Mouse (Mus musculus): ENCODE data around the gene Elmo1. TPM values are rescaled to one million over a fixed set of nuclear protein-coding genes. Genes with fewer than 3 reads are reported as not detected.

Gene Elmo1
- total RNA-seq, 2 experiments from 2014 or later = 62.1 to 131 TPM

GRCm38 (mm10) chr13:20147736-20148135, 57.3 kb downstream of the Elmo1 start:
- ATAC-seq (replicated peaks; ENCODE audit: poor library complexity, severe bottlenecking) = no peak

GRCm38 (mm10) chr13:20150130-20150835, 59.9 kb downstream of the Elmo1 start:
- no peak for ATAC-seq (replicated peaks; ENCODE audit: poor library complexity, severe bottlenecking)

GRCm38 (mm10) chr13:20151302-20151978, 61.0 kb downstream of the Elmo1 start:
- ATAC-seq (replicated peaks; ENCODE audit: poor library complexity, severe bottlenecking) = peak; percentile 96

DNA sequence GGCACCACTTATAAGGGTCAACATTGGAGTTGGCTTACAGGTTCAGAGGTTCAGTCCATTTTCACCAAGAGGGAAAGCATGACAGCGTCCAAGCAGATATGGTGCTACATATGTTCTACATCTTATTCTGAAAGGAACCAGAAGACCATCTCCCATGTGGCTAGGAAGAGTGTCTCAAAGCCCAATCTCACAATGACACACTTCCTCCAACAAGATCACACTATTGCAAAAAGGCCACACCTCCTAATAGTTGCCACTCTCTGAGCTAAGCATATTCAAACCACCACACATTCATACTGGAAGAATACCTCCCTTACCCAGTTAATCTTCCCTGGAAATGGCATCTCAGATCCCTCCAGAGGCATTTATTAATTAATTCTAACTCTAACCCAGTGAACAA, 66.7 kb downstream of the Elmo1 start:
- peak; percentile 47; the same call in 1 of the 2 replicates for ATAC-seq (replicated peaks; ENCODE audit: poor library complexity, severe bottlenecking)

GRCm38 (mm10) chr13:20157529-20157928, 67.1 kb downstream of the Elmo1 start:
- no peak for ATAC-seq (replicated peaks; ENCODE audit: poor library complexity, severe bottlenecking)

- peak; percentile 21; the same call in 1 of the 2 replicates for ATAC-seq (replicated peaks; ENCODE audit: poor library complexity, severe bottlenecking)
Measured at GRCm38 (mm10) chr13:20163339-20163954, 73.1 kb downstream of the Elmo1 start.

GRCm38 (mm10) chr13:20164837-20165236, 74.4 kb downstream of the Elmo1 start:
- no peak for ATAC-seq (replicated peaks; ENCODE audit: poor library complexity, severe bottlenecking)

DNA sequence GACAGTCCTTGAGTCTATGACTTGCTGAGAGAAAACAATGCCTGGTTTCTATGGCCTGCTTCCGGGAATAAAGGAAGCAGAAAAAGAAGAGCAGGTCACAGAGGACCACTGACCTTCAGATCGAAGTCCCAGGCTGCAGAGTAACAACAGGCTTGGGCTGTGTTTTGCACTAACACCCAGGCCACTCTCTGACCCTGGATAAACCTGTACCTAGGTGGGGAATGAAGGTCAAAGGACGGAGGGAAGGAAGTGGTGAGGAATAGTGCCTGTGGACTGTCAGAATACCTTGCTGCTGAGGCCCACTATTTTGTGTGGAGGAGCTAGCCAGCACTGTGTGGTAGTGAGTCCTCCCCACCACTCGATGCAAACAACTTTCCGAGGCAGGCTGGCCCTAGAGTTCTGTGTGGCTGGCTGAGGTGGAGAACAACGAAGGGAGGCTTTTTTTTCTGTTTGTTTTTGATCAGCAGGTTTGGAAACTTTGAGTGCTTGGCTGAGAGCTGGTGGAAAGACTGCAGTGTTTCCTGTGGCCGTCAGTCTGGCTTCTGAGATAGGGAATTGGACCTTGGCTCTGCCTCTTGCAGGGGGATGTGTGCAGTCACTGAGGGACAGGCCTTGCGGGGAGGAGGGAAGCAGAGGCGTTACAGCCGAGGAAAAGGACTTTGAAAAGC, 83.7 kb downstream of the Elmo1 start:
- peak; percentile 24; the same call in 1 of the 2 replicates for ATAC-seq (replicated peaks; ENCODE audit: poor library complexity, severe bottlenecking)

- no peak for ATAC-seq (replicated peaks; ENCODE audit: poor library complexity, severe bottlenecking)
Measured at GRCm38 (mm10) chr13:20174655-20175280, 84.4 kb downstream of the Elmo1 start.

DNA sequence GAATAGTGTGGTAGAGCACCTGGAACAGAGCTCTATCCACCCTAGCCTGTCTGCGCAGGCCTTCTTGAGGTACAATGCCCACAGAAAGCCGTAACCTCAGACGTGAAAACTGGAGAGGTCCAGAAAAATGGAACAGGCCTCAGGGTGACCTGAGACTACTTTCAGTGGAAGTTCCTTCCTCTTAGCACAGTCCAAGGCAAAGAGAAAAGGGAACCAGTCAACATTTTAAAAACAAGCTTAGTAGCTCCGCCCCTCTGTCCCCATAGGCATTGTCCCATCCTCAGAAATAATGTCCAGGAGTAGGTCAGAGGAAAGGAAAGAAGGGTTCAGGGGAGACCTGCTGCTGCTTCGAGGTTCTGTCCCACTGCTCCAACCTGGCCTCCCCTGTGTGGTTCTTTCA, 90.3 kb downstream of the Elmo1 start:
- ATAC-seq (replicated peaks; ENCODE audit: poor library complexity, severe bottlenecking) = peak; percentile 44

DNA sequence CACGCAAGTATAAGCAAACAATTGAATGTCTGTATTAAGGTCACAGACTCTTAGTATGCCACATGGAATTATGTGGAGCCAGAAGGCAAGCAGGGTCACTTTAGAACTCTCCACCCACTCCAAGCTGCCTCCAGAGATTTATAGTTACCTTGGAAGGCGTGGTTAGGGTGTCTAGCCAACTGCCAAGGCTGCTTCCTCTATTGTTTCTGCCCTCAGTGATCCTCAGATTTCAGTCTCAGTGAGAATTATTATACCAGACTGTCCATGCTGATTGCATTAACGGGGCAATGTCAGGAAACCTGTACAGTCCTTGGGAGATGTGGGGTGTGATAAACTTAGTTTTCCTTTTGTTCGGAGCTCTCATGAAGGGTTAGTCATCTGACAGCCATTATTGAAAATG, 90.9 kb downstream of the Elmo1 start:
- ATAC-seq (replicated peaks; ENCODE audit: poor library complexity, severe bottlenecking) = peak; percentile 17

- no peak for ATAC-seq (replicated peaks; ENCODE audit: poor library complexity, severe bottlenecking)
Measured at GRCm38 (mm10) chr13:20182239-20182825, 91.9 kb downstream of the Elmo1 start.

DNA sequence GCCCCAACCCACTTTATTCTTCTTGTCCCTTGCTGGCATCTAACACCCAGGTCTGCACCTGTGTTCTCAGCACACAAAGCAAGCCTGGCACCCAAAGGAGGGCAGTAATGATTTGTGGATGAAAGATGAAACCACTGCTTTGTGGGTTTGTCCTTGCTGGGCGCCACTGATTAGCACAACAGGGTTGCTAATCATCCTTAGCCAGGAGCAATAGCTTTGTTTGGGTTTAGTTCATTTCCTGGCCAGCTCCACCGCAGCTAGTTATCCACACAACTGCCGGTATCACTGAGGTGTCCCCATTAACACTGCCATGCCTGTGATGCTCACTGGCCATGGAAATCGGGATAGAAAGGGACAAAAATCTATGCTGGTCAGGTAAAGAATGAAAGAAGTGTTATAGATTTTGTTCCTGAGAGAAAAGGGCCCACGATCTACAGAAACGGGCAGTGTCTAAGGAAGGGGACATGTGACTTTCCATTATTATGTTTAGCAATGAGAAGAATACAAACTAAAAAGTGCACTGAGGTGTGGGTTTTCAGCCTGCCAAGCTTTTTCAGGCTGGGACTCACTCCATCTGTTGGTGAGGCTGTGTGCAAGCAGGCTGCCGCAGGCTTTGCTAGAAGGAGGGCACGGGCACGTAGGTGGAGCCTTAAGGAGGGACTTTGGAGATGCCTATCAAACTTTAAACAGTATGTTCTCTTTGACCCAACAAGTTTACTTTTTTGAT, 93.3 kb downstream of the Elmo1 start:
- ATAC-seq (replicated peaks; ENCODE audit: poor library complexity, severe bottlenecking) = peak; percentile 6; the same call in 1 of the 2 replicates

DNA sequence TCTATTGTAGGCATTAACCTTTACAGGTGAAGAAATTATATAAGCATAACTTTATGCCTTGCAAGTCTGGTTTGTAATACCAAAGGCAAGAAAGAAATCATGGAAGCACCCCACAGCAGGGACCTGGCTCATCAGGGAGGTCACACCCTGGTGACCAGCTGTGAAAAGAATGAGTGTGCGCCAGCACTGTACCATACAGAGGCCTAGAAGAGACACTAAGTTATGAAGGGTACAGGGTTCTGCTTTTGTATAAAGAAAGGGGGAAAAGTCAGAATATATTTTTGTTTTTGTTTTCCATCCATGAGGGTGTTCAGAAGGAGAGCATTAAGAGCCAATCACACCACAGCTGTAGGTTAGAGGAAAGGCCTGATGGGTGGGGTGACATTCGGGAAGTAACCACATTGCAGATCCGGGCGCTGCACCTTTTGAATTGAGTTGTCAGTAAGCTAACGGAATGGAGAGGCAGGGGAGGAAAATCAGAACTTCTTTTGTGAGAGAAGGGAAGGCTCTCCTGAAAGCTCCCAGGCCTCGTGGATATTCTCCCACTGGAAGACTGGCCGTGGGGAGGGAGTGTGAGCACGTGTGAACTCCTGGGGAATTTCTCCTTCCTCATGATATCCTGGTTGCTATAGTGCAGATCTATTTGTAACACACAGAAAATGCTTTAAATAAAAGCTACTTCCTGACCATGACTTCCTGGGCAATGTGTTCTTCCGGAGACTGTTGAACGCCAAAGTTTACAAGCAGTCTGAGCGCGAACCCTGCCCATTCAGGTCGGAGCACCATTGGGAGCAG, 94.0 kb downstream of the Elmo1 start:
- peak; percentile 17 for ATAC-seq (replicated peaks; ENCODE audit: poor library complexity, severe bottlenecking)

DNA sequence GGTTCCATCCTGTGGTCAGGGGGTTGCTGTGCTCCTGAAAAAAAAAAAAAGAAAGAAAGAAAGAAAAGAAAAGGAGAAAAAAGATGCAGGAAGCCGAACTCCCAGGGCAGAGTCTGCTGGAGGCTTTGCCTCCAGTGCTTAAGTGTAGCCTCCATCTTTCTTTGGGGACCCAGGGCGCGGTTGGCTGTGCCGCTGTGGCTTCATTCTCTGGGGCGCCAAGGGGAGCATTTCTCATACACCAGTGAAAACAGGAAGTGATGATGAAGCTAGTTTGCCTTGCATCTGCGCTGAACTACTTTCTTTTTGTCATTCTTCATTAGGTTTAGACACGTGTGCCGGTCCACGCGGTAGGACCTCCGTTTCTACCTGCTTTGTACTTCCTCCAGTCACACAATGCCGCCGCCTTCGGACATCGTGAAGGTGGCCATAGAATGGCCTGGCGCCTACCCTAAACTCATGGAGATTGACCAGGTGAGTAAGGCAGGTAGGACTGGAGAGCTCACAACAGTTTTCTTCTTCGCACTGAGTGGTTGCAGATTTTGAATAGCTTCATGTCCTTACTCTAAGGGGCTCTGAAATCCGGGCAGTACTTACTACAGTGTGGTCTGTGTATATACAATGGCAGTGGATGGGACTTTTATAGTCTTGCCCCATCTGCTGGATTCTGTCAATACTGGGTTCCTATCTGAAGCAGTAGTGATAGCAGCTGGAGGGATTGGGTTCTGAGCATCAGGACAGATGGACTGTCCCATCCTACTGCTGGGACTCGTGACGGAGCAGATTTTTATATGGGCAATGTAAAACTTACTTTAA, 94.8 kb downstream of the Elmo1 start:
- ATAC-seq (replicated peaks; ENCODE audit: poor library complexity, severe bottlenecking) = peak; percentile 60

DNA sequence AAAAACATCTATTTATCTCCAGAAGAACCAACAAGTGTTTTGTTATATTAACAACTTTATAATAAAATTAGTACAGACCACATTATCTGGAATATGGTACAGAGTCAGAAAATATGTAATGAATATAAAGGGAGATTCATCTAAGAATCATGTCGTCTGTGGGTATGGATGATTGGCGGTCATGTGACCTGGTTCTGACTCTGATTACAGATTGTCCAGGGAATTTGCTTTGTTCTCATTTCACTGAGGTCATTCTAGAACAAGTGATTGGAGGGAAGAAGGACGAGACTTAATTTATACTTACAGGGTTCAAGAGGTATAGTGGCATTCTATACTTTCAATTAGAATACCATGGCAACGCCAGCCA, 95.4 kb downstream of the Elmo1 start:
- ATAC-seq (replicated peaks; ENCODE audit: poor library complexity, severe bottlenecking) = no peak

- ATAC-seq (replicated peaks; ENCODE audit: poor library complexity, severe bottlenecking) = peak; percentile 21
Measured at GRCm38 (mm10) chr13:20187647-20188046, 97.3 kb downstream of the Elmo1 start.

Data from granulocyte monocyte progenitor cell, adult 5-6 weeks (primary cell).